Mouse (Mus musculus): ENCODE measurements around the gene H2-Aa. TPM values are rescaled to one million over a fixed set of nuclear protein-coding genes. Genes with fewer than 3 reads are reported as not detected.

Gene H2-Aa
- polyA plus RNA-seq, 2 experiments, result 2.9 to 4.1 TPM

GRCm38 (mm10) chr17:34237741-34238140 is 49.9 kb downstream of the H2-Aa start:
- ATAC-seq (ENCODE audit: low FRiP score, low read depth) (no peak), DNase-seq (ENCODE audit: low spot score) (no peak)
- no peak overlapping the region for H3K9ac ChIP-seq (ENCODE audit: low read depth, low read length, severe bottlenecking)
- 89% methylated on average over 3 of the region's 3 CpGs for WGBS
- H3K36me3 ChIP-seq (ENCODE audit: control insufficient read depth, insufficient read depth, low read length), result no peaks in the 10 kb centered on the region
- H3K4me2 ChIP-seq (replicated peaks; ENCODE audit: low read depth, low read length, severe bottlenecking), result no peak overlapping the region
- TF ChIP-seq POLR2A (IDR thresholded peaks at IDR 0.05; ENCODE audit: borderline replicate concordance, extremely low read depth, insufficient read depth, insufficient read length), result no peak
- H3K27ac ChIP-seq (replicated peaks; ENCODE audit: low read depth, low read length), result no peak overlapping the region
- peaks cover 4% of the 10 kb centered on the region; the same call in 1 of the 2 replicates for H3K9me3 ChIP-seq (ENCODE audit: control insufficient read depth, low read length)
- no peaks in the 10 kb centered on the region for H3K4me1 ChIP-seq (ENCODE audit: control insufficient read depth, insufficient read depth, low read length)
- no peak overlapping the region for H3K4me3 ChIP-seq (replicated peaks; ENCODE audit: low read length)
- H3K27me3 ChIP-seq (ENCODE audit: control insufficient read depth, insufficient read depth, low read length), result no peaks in the 10 kb centered on the region

GRCm38 (mm10) chr17:34236691-34237090 is 50.9 kb downstream of the H2-Aa start:
- no peak overlapping the region for H3K4me2 ChIP-seq (replicated peaks; ENCODE audit: low read depth, low read length, severe bottlenecking)
- no peak overlapping the region for H3K9ac ChIP-seq (ENCODE audit: low read depth, low read length, severe bottlenecking)
- no peak overlapping the region for H3K27ac ChIP-seq (replicated peaks; ENCODE audit: low read depth, low read length)
- H3K4me1 ChIP-seq (ENCODE audit: control insufficient read depth, insufficient read depth, low read length), result no peaks in the 10 kb centered on the region
- no peak for TF ChIP-seq POLR2A (IDR thresholded peaks at IDR 0.05; ENCODE audit: borderline replicate concordance, extremely low read depth, insufficient read depth, insufficient read length)
- DNase-seq (ENCODE audit: low spot score) (no peak), ATAC-seq (ENCODE audit: low FRiP score, low read depth) (no peak)
- no peaks in the 10 kb centered on the region for H3K27me3 ChIP-seq (ENCODE audit: control insufficient read depth, insufficient read depth, low read length)
- H3K9me3 ChIP-seq (ENCODE audit: control insufficient read depth, low read length), result peaks cover 1% of the 10 kb centered on the region; the same call in 1 of the 2 replicates
- H3K36me3 ChIP-seq (ENCODE audit: control insufficient read depth, insufficient read depth, low read length), result no peaks in the 10 kb centered on the region
- WGBS, result 74% methylated on average over 5 of the region's 5 CpGs
- no peak overlapping the region for H3K4me3 ChIP-seq (replicated peaks; ENCODE audit: low read length)

- no peaks in the 10 kb centered on the region for H3K27me3 ChIP-seq (ENCODE audit: control insufficient read depth, insufficient read depth, low read length)
- DNase-seq (ENCODE audit: low spot score), result peak; percentile 58
- no peak overlapping the region for H3K27ac ChIP-seq (replicated peaks; ENCODE audit: low read depth, low read length)
- no peaks in the 10 kb centered on the region for H3K36me3 ChIP-seq (ENCODE audit: control insufficient read depth, insufficient read depth, low read length)
- 50% methylated on average over 9 of the region's 9 CpGs for WGBS
- TF ChIP-seq POLR2A (IDR thresholded peaks at IDR 0.05; ENCODE audit: borderline replicate concordance, extremely low read depth, insufficient read depth, insufficient read length), result no peak
- H3K4me3 ChIP-seq (replicated peaks; ENCODE audit: low read length), result no peak overlapping the region
- no peaks in the 10 kb centered on the region for H3K9me3 ChIP-seq (ENCODE audit: control insufficient read depth, low read length)
- H3K4me1 ChIP-seq (ENCODE audit: control insufficient read depth, insufficient read depth, low read length), result no peaks in the 10 kb centered on the region
- H3K9ac ChIP-seq (ENCODE audit: low read depth, low read length, severe bottlenecking), result no peak overlapping the region
- no peak for ATAC-seq (ENCODE audit: low FRiP score, low read depth)
- H3K4me2 ChIP-seq (replicated peaks; ENCODE audit: low read depth, low read length, severe bottlenecking), result no peak overlapping the region
Observed at GRCm38 (mm10) chr17:34234926-34235325, 52.7 kb downstream of the H2-Aa start.

Other genes starting within 250 kb of the H2-Aa start
- 201 and 242 TPM in 2 replicates for gene Col11a2, start 248.4 kb downstream of the H2-Aa start, polyA plus RNA-seq (2012; rRNA removed)
- gene Col11a2, start 248.4 kb downstream of the H2-Aa start, polyA plus RNA-seq (2014; fragmentation: Nextera tagmentation; extraction: Ambion mirVana), result 71.6 and 72.1 TPM in 2 replicates
- gene H2-Oa, start 195.5 kb downstream of the H2-Aa start, polyA plus RNA-seq (2012; rRNA removed), result 1.0 and 1.7 TPM in 2 replicates
- gene H2-Oa, start 195.5 kb downstream of the H2-Aa start, polyA plus RNA-seq (2014; fragmentation: Nextera tagmentation; extraction: Ambion mirVana), result 0.70 and 0.85 TPM in 2 replicates
- 13.1 and 20.2 TPM in 2 replicates for gene H2-DMa, start 168.3 kb downstream of the H2-Aa start, polyA plus RNA-seq (2012; rRNA removed)
- gene H2-DMa, start 168.3 kb downstream of the H2-Aa start, polyA plus RNA-seq (2014; fragmentation: Nextera tagmentation; extraction: Ambion mirVana), result 16.8 and 19.0 TPM in 2 replicates
- gene Brd2, start 165.2 kb downstream of the H2-Aa start, polyA plus RNA-seq (2012; rRNA removed), result 197 and 217 TPM in 2 replicates
- gene Brd2, start 165.2 kb downstream of the H2-Aa start, polyA plus RNA-seq (2014; fragmentation: Nextera tagmentation; extraction: Ambion mirVana), result 121 and 141 TPM in 2 replicates
- gene H2-DMb2, start 144.5 kb downstream of the H2-Aa start, polyA plus RNA-seq (2012; rRNA removed), result 0.31 and 0.54 TPM in 2 replicates
- gene H2-DMb2, start 144.5 kb downstream of the H2-Aa start, polyA plus RNA-seq (2014; fragmentation: Nextera tagmentation; extraction: Ambion mirVana), result 0.23 and 0.36 TPM in 2 replicates
- 4.2 and 6.9 TPM in 2 replicates for gene H2-DMb1, start 134.8 kb downstream of the H2-Aa start, polyA plus RNA-seq (2012; rRNA removed)
- gene H2-DMb1, start 134.8 kb downstream of the H2-Aa start, polyA plus RNA-seq (2014; fragmentation: Nextera tagmentation; extraction: Ambion mirVana), result 2.4 and 2.7 TPM in 2 replicates
- 11.0 and 12.1 TPM in 2 replicates for gene Tap1, start 100.3 kb downstream of the H2-Aa start, polyA plus RNA-seq (2012; rRNA removed)
- 11.2 and 14.2 TPM in 2 replicates for gene Tap1, start 100.3 kb downstream of the H2-Aa start, polyA plus RNA-seq (2014; fragmentation: Nextera tagmentation; extraction: Ambion mirVana)
- gene Psmb9, start 100.1 kb downstream of the H2-Aa start, polyA plus RNA-seq (2012; rRNA removed), result 2.2 and 3.7 TPM in 2 replicates
- gene Psmb9, start 100.1 kb downstream of the H2-Aa start, polyA plus RNA-seq (2014; fragmentation: Nextera tagmentation; extraction: Ambion mirVana), result 3.4 and 3.9 TPM in 2 replicates
- 6.8 and 7.3 TPM in 2 replicates for gene Psmb8, start 90.1 kb downstream of the H2-Aa start, polyA plus RNA-seq (2012; rRNA removed)
- gene Psmb8, start 90.1 kb downstream of the H2-Aa start, polyA plus RNA-seq (2014; fragmentation: Nextera tagmentation; extraction: Ambion mirVana), result 9.2 and 9.4 TPM in 2 replicates
- 2.9 and 3.0 TPM in 2 replicates for gene Tap2, start 84.3 kb downstream of the H2-Aa start, polyA plus RNA-seq (2012; rRNA removed)
- gene Tap2, start 84.3 kb downstream of the H2-Aa start, polyA plus RNA-seq (2014; fragmentation: Nextera tagmentation; extraction: Ambion mirVana), result 2.3 and 2.4 TPM in 2 replicates
- gene H2-Ob, start 48.9 kb downstream of the H2-Aa start, polyA plus RNA-seq (2012; rRNA removed), result 0.06 and 0.23 TPM in 2 replicates
- gene H2-Ob, start 48.9 kb downstream of the H2-Aa start, polyA plus RNA-seq (2014; fragmentation: Nextera tagmentation; extraction: Ambion mirVana), result 0.11 TPM in 1 of 2 replicates, not detected in the other
- gene H2-Ab1, start 30.1 kb downstream of the H2-Aa start, polyA plus RNA-seq (2012; rRNA removed), result 4.8 and 5.6 TPM in 2 replicates
- 7.6 and 8.0 TPM in 2 replicates for gene H2-Ab1, start 30.1 kb downstream of the H2-Aa start, polyA plus RNA-seq (2014; fragmentation: Nextera tagmentation; extraction: Ambion mirVana)
- gene H2-Eb1, start 18.0 kb upstream of the H2-Aa start, polyA plus RNA-seq (2012; rRNA removed), result 1.6 and 2.4 TPM in 2 replicates
- 3.4 and 4.6 TPM in 2 replicates for gene H2-Eb1, start 18.0 kb upstream of the H2-Aa start, polyA plus RNA-seq (2014; fragmentation: Nextera tagmentation; extraction: Ambion mirVana)
- not detected in 2 replicates for gene H2-Eb2, start 37.8 kb upstream of the H2-Aa start, polyA plus RNA-seq (2012; rRNA removed)
- not detected in 2 replicates for gene H2-Eb2, start 37.8 kb upstream of the H2-Aa start, polyA plus RNA-seq (2014; fragmentation: Nextera tagmentation; extraction: Ambion mirVana)
- 0.14 TPM in 2 replicates for gene Btnl2, start 67.0 kb upstream of the H2-Aa start, polyA plus RNA-seq (2012; rRNA removed)
- 0.07 and 0.11 TPM in 2 replicates for gene Btnl2, start 67.0 kb upstream of the H2-Aa start, polyA plus RNA-seq (2014; fragmentation: Nextera tagmentation; extraction: Ambion mirVana)
- not detected in 2 replicates for gene Btnl1, start 89.3 kb upstream of the H2-Aa start, polyA plus RNA-seq (2012; rRNA removed)
- gene Btnl1, start 89.3 kb upstream of the H2-Aa start, polyA plus RNA-seq (2014; fragmentation: Nextera tagmentation; extraction: Ambion mirVana), result not detected in 2 replicates
- gene BC051142, start 111.0 kb upstream of the H2-Aa start, polyA plus RNA-seq (2012; rRNA removed), result 1.4 and 1.5 TPM in 2 replicates
- 0.19 and 0.85 TPM in 2 replicates for gene BC051142, start 111.0 kb upstream of the H2-Aa start, polyA plus RNA-seq (2014; fragmentation: Nextera tagmentation; extraction: Ambion mirVana)
- 0.05 TPM in 1 of 2 replicates, not detected in the other for gene Btnl4, start 189.5 kb upstream of the H2-Aa start, polyA plus RNA-seq (2012; rRNA removed)
- gene Btnl4, start 189.5 kb upstream of the H2-Aa start, polyA plus RNA-seq (2014; fragmentation: Nextera tagmentation; extraction: Ambion mirVana), result not detected in 2 replicates
- gene Btnl6, start 229.5 kb upstream of the H2-Aa start, polyA plus RNA-seq (2012; rRNA removed), result not detected in 2 replicates
- gene Btnl6, start 229.5 kb upstream of the H2-Aa start, polyA plus RNA-seq (2014; fragmentation: Nextera tagmentation; extraction: Ambion mirVana), result not detected in 2 replicates